Mouse (Mus musculus): ENCODE measurements around the gene Trim25. TPM values are rescaled to one million over a fixed set of nuclear protein-coding genes. Genes with fewer than 3 reads are reported as not detected.
"Not testable (repeated sequence)": the region's sequence is repeated elsewhere in the genome, so short reads cannot be mapped to it uniquely, and the experiment has no call there.

The Trim25 gene
- polyA plus RNA-seq, 1 experiment from 2014 or later = 14.1 TPM

DNA sequence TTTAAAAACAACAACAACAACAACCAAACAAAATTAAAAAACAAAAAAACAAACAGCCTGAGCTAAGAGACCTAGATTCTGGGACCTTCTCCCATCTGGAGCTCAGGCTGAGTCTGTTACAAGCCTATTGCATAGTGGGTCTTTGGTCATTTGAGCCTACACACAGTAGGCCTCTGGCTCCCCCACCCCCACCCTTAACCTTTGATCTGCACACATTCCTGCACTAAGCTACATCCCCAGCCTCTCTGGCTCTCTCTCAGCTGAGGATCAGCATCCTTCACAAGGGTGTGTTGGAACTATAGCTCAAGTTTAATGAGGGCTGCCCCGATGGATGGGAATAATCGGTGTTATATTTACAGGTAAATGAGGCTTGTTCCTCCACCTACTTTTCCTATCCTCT is 3.6 kb upstream of the Trim25 start:
- no peak for ATAC-seq (ENCODE audit: extremely low read depth, insufficient number of reproducible peaks, low FRiP score, low TSS enrichment)
- Histone ChIP-seq H3K27ac (replicated peaks) (no peak overlapping the region), H3K4me1 (peaks cover 16% of the 10 kb centered on the region), H3K4me3 (no peak overlapping the region), H3K4me2 (no peak overlapping the region), H3K27me3 (replicated peaks) (no peaks in the 10 kb centered on the region), H3K9ac (no peak overlapping the region), H3K36me3 (peaks cover 9% of the 10 kb centered on the region), H3K9me3 (no peaks in the 10 kb centered on the region)
- WGBS = 89% methylated on average over 2 of the region's 2 CpGs

DNA sequence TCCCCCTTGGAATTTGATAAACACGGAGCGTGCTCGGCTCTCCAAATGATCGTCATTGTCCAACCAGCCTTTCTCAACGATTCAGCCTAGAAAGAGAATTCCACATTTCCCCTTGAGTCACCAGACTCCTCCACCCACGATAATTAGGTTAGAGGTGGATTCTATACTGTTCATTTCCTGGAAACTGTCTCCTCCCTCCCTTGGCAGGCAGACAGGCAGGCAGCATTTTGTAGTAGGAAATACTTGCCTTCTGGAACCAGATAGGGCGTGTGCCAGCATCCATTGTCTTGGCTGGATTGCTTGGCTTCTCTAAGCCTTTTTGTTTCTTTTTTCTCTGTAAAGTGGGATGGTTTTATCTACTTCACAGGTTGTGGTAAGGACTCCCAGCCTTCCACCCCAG is 2.7 kb upstream of the Trim25 start:
- 41% methylated on average over 7 of the region's 7 CpGs for WGBS
- H3K9me3 ChIP-seq = no peaks in the 10 kb centered on the region
- peaks cover 1% of the 10 kb centered on the region for H3K36me3 ChIP-seq
- peak overlapping the region; percentile 76 for H3K27ac ChIP-seq (replicated peaks)
- H3K4me3 ChIP-seq = no peak overlapping the region
- no peak overlapping the region for H3K9ac ChIP-seq
- ATAC-seq (ENCODE audit: extremely low read depth, insufficient number of reproducible peaks, low FRiP score, low TSS enrichment) = no peak
- peak overlapping the region; percentile 8; the same call in 1 of the 2 replicates for H3K4me2 ChIP-seq
- no peaks in the 10 kb centered on the region for H3K27me3 ChIP-seq (replicated peaks)
- peaks cover 24% of the 10 kb centered on the region for H3K4me1 ChIP-seq

DNA sequence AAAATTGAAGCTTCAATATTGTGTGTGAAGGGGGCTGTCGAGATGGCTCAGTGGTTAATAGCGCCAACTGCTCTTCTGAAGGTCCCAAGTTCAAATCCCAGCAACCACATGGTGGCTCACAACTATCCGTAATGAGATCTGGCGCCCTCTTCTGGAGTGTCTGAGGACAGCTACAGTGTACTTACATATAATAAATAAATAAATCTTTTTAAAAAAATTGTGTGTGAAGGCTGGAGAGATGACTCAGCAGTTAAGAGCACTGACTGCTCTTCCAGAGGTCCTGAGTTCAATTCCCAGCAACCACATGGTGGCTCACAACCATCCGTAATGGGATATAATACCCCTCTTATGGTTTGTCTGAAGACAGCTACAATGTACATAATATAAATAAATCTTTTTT is 1.8 kb upstream of the Trim25 start:
- H3K4me3 ChIP-seq; H3K9me3 ChIP-seq; ATAC-seq (ENCODE audit: extremely low read depth, insufficient number of reproducible peaks, low FRiP score, low TSS enrichment); H3K9ac ChIP-seq; H3K4me2 ChIP-seq; H3K36me3 ChIP-seq; H3K27me3 ChIP-seq (replicated peaks): not testable (repeated sequence)
- Histone ChIP-seq H3K4me1 (peaks cover 30% of the 10 kb centered on the region), H3K27ac (replicated peaks) (peak overlapping the region; percentile 76)
- WGBS = 85% methylated on average over 5 of the region's 5 CpGs

DNA sequence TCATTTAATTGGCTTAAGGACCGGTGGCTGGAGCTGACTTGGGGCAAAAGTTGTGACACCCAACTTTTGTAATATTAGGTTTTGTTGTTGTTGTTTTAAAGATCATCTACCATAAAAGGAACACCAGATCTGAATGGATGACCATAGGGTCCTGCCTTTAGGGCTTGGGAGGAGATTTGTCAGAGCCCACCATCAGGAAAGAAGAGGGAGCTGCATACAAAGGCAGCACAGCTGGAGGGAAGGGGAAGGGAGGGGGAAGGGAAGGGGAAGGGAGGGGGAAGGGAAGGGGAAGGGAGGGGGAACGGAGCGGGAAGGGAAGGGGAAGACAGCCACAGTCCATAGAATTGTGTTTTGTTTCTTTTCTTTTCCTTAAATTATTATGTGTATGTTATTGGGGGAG is 770 bp upstream of the Trim25 start:
- Histone ChIP-seq H3K9me3 (no peaks in the 10 kb centered on the region), H3K27me3 (replicated peaks) (no peaks in the 10 kb centered on the region), H3K36me3 (no peaks in the 10 kb centered on the region), H3K4me3 (no peak overlapping the region; the same call in 1 of the 2 replicates), H3K4me2 (peak overlapping the region; percentile 86), H3K9ac (peak overlapping the region; percentile 89; the same call in 1 of the 2 replicates), H3K4me1 (peaks cover 41% of the 10 kb centered on the region), H3K27ac (replicated peaks) (no peak overlapping the region; the same call in 1 of the 2 replicates)
- ATAC-seq (ENCODE audit: extremely low read depth, insufficient number of reproducible peaks, low FRiP score, low TSS enrichment) = no peak
- 12% methylated on average over 3 of the region's 3 CpGs for WGBS

DNA sequence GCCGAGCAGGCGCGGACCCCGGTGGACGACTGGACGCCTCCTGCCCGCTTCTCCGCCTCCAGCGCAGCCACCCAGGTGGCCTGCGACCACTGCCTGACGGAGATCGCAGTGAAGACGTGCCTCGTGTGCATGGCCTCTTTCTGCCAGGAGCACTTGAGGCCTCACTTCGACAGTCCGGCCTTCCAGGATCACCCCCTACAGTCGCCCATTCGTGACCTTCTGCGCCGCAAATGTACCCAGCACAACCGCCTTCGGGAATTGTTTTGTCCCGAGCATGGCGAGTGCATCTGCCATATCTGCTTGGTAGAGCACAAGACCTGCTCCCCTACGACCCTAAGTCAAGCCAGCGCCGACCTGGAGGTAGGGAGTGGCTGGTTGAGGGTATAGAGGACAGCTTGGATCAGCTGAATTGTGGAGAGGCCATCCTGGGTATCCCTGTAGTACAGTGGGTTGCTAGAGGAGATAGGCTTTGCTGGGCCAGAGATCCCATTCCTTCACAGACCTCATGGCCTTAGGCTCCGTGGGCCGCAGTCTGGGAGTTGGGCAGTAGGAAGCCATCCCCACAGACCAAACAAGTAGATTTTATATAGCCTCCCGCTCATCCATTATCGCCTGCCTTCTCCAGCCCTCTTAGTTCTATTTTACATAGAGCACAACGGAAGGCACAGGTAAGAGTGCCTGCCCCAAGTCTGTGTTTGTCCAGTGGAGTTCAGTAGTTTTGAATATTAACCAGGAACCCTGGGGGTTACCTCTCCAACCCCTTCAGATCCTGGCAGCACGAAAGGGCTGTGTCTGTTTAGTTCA is 749 bp downstream of the Trim25 start:
- peaks cover under 1% of the 10 kb centered on the region; the same call in 1 of the 2 replicates for H3K36me3 ChIP-seq
- peaks cover 48% of the 10 kb centered on the region for H3K4me1 ChIP-seq
- peak overlapping the region; percentile 89 for H3K9ac ChIP-seq
- H3K4me2 ChIP-seq = peak overlapping the region; percentile 86
- 18% methylated on average over 33 of the region's 33 CpGs for WGBS
- ATAC-seq (ENCODE audit: extremely low read depth, insufficient number of reproducible peaks, low FRiP score, low TSS enrichment) = no peak
- peak overlapping the region; percentile 76 for H3K27ac ChIP-seq (replicated peaks)
- no peaks in the 10 kb centered on the region for H3K27me3 ChIP-seq (replicated peaks)
- H3K4me3 ChIP-seq = peak overlapping the region; percentile 82
- no peaks in the 10 kb centered on the region for H3K9me3 ChIP-seq

DNA sequence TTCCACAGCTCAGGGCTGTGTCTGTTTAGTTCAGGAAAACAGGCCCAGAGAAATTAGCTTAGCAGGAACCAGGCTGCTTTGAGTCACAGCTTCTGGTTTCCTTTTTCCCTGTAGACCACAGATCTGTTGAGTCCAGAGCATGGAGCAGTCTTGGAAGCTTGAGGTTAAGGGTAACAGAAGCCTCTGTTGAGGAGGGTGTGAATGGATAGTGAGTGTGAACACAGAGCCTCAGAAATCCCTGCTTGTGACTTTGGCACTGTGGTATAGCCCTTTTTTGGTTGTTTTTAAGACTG is 1.3 kb downstream of the Trim25 start:
- Histone ChIP-seq H3K27ac (replicated peaks) (peak overlapping the region; percentile 76; the same call in 1 of the 2 replicates), H3K4me2 (peak overlapping the region; percentile 86), H3K4me1 (peaks cover 48% of the 10 kb centered on the region), H3K36me3 (peaks cover 6% of the 10 kb centered on the region), H3K9me3 (no peaks in the 10 kb centered on the region), H3K4me3 (peak overlapping the region; percentile 82), H3K27me3 (replicated peaks) (no peaks in the 10 kb centered on the region), H3K9ac (peak overlapping the region; percentile 89)
- no peak for ATAC-seq (ENCODE audit: extremely low read depth, insufficient number of reproducible peaks, low FRiP score, low TSS enrichment)

DNA sequence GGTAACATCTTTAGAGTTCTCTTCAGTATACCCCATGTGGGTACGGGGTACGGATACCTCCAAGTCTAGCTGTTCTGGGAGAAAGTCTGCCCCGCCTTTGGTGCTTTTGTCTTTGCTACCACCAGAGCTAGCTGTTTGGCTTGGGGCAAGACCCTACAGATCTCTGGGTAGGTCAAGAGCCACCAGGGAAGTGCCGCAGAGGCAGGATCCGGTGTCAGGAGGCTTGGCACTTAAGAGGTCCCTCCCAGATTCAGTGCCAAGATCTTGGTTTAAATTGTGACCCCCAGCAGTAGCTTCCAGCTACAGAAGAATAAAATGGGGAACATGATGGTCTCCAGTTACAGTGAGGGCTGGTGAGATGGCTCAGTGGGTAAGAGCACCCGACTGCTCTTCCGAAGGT is 2.4 kb downstream of the Trim25 start:
- Histone ChIP-seq H3K27ac (replicated peaks) (no peak overlapping the region), H3K9ac (0 out of 2 replicates have a peak overlapping the region, but pooled peaks have one; percentile 24), H3K9me3 (no peaks in the 10 kb centered on the region), H3K4me1 (peaks cover 48% of the 10 kb centered on the region), H3K4me3 (peak overlapping the region; percentile 82), H3K4me2 (peak overlapping the region; percentile 86), H3K36me3 (peaks cover 17% of the 10 kb centered on the region), H3K27me3 (replicated peaks) (no peaks in the 10 kb centered on the region)
- WGBS = 92% methylated on average over 7 of the region's 7 CpGs
- no peak for ATAC-seq (ENCODE audit: extremely low read depth, insufficient number of reproducible peaks, low FRiP score, low TSS enrichment)

DNA sequence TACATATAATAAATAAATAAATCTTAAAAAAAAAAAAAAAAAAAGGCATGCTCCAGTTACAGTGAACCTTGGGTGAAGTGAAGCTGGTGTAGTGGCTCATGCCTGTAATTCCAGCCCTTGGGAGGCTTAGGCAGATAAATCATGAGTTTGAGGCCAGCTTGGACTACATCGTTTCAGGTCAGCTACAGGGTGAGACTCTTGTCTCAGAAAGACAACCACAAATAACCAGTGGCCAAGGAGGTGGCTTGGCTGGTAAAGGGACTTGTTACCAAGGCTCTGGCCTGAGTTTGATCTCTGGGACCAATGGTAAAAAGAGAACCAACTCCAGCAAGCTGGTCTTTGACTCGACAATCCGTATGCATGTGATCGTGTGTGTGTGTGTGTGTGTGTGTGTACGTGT is 2.9 kb downstream of the Trim25 start:
- ATAC-seq (ENCODE audit: extremely low read depth, insufficient number of reproducible peaks, low FRiP score, low TSS enrichment) = no peak
- Histone ChIP-seq H3K27ac (replicated peaks) (no peak overlapping the region), H3K9ac (no peak overlapping the region)

DNA sequence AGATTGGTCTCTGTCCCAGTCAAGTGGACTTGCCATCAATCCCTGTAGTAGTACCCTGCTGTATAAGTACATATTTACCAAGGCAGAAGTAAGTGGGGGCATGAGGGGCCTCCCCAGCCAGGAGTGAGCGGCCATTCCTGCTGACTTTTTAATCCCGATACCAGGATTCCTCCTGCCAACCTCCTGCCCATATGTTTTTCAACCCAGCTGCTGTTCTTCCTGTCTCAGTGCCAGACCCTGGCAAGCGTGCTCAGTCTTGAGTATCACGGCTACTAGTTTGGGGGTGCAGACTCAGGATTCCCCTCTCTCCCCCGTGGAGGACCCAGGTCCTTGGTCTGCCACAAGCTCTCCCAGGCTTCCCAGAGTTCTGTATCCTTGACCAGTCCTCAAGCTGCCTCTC is 3.4 kb downstream of the Trim25 start:
- H3K4me3 ChIP-seq = peak overlapping the region; percentile 14
- H3K27ac ChIP-seq (replicated peaks) = no peak overlapping the region
- 77% methylated on average over 5 of the region's 5 CpGs for WGBS
- peak overlapping the region; percentile 55 for H3K4me2 ChIP-seq
- ATAC-seq (ENCODE audit: extremely low read depth, insufficient number of reproducible peaks, low FRiP score, low TSS enrichment) = no peak
- no peaks in the 10 kb centered on the region for H3K27me3 ChIP-seq (replicated peaks)
- peak overlapping the region; percentile 52; the same call in 1 of the 2 replicates for H3K9ac ChIP-seq
- no peaks in the 10 kb centered on the region for H3K9me3 ChIP-seq
- peaks cover 26% of the 10 kb centered on the region for H3K36me3 ChIP-seq
- H3K4me1 ChIP-seq = peaks cover 48% of the 10 kb centered on the region

More for the DNA sequence above, 2.9 kb downstream of the Trim25 start:
- Histone ChIP-seq H3K36me3 (peaks cover 22% of the 10 kb centered on the region), H3K4me3 (peak overlapping the region; percentile 14), H3K4me1 (peaks cover 48% of the 10 kb centered on the region), H3K27me3 (replicated peaks) (no peaks in the 10 kb centered on the region), H3K9me3 (no peaks in the 10 kb centered on the region), H3K4me2 (peak overlapping the region; percentile 55)
- 94% methylated on average over 5 of the region's 5 CpGs for WGBS

DNA sequence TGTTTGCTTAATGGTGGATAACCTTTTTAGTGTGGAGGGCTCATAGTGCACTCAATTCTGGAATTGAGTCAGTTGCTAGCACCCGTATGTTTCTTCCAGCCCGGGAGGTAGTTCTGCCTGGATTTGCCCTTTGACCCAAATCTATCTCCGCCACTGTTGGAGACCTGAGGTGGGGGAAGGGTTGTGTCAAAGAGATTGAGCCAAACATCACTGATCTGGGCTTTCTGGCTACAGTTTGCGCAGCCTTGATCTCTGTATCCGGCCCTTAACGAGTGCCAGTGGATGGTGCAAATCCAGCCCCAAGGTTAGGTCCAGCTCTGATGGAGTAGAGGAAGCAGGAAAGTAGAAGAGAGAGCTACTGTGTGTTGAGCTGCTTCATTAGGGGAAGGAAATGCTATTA is 3.9 kb downstream of the Trim25 start:
- no peak for ATAC-seq (ENCODE audit: extremely low read depth, insufficient number of reproducible peaks, low FRiP score, low TSS enrichment)
- H3K9me3 ChIP-seq = no peaks in the 10 kb centered on the region
- peaks cover 27% of the 10 kb centered on the region for H3K36me3 ChIP-seq
- WGBS = 50% methylated on average over 6 of the region's 6 CpGs
- peak overlapping the region; percentile 52; the same call in 1 of the 2 replicates for H3K9ac ChIP-seq
- peak overlapping the region; percentile 55 for H3K4me2 ChIP-seq
- H3K27ac ChIP-seq (replicated peaks) = no peak overlapping the region
- peaks cover 48% of the 10 kb centered on the region for H3K4me1 ChIP-seq
- H3K4me3 ChIP-seq = peak overlapping the region; percentile 14
- H3K27me3 ChIP-seq (replicated peaks) = no peaks in the 10 kb centered on the region

DNA sequence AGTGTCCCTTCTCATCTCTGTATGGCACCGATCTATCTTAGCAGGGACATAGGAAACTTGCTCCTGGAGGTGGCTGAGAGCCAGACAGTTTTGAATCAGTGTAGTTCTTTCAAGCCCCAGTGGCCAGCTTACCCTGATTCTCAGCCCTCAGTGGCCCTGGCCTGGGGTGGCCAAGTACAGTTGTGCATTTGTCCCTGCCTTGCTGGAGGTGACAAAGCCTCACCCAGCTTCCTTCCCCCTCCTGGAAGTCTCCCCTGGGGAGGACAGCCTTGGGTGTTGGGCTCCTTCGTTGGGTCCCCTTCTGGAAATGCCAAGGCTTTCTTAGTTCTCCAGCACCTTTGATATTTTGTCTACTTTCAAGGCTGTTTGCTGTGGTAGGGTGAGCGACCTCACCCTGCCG is 4.5 kb downstream of the Trim25 start:
- Histone ChIP-seq H3K4me2 (peak overlapping the region; percentile 55), H3K27ac (replicated peaks) (no peak overlapping the region), H3K4me1 (peaks cover 46% of the 10 kb centered on the region), H3K9ac (0 out of 2 replicates have a peak overlapping the region, but pooled peaks have one; percentile 20), H3K4me3 (no peak overlapping the region), H3K27me3 (replicated peaks) (no peaks in the 10 kb centered on the region), H3K9me3 (no peaks in the 10 kb centered on the region), H3K36me3 (peaks cover 33% of the 10 kb centered on the region)
- 74% methylated on average over 4 of the region's 4 CpGs for WGBS
- no peak for ATAC-seq (ENCODE audit: extremely low read depth, insufficient number of reproducible peaks, low FRiP score, low TSS enrichment)

DNA sequence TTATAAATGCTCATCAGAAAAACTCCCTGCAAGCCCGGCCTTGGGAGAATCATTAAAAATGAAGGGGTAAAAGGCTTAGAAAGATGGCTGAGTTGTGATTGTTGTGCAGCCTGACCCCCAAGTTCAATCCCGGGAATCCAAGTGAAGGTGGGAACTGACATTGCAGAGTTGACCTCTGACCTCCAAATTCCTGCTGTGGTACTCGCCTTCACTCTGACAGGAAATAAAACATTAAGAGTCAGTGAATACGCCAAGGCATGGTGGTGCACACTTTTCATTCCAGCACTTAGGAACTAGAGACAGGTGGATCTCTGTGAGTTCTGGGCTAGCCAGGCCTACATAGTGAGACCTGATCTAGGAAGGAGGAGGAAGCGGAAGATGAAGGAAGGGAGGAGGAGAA is 6.3 kb downstream of the Trim25 start:
- peaks cover 51% of the 10 kb centered on the region for H3K36me3 ChIP-seq
- no peak overlapping the region for H3K9ac ChIP-seq
- H3K4me1 ChIP-seq = peaks cover 33% of the 10 kb centered on the region
- H3K4me2 ChIP-seq = no peak overlapping the region
- 72% methylated on average over 5 of the region's 5 CpGs for WGBS
- no peak for ATAC-seq (ENCODE audit: extremely low read depth, insufficient number of reproducible peaks, low FRiP score, low TSS enrichment)
- H3K27ac ChIP-seq (replicated peaks) = no peak overlapping the region
- H3K9me3 ChIP-seq = no peaks in the 10 kb centered on the region
- H3K27me3 ChIP-seq (replicated peaks) = no peaks in the 10 kb centered on the region
- H3K4me3 ChIP-seq = no peak overlapping the region

All from heart, embryonic 13.5 days (tissue).